Mouse (Mus musculus) testis, adult 2 months (tissue): ENCODE measurements at regions not wholly inside any gene's neighbourhood (a gene's known extent, or its start where the extent isn't known, plus 50 kb on each side); places are given as distances from the start of the nearest gene placed in this dataset.

ENCODE experiments used
- H3K27ac ChIP-seq: fragments of 200-500 bp; 2 replicates; pipeline ENCODE4 v1.5.1; 2012; ENCODE audit warnings: low read depth, low read length; ENCODE audit not compliant: control insufficient read depth, insufficient read depth
- H3K27me3 ChIP-seq: fragments of 200-500 bp; 2 replicates; pipeline ENCODE4 v1.6.1; 2012; ENCODE audit warnings: mild to moderate bottlenecking, low read length, moderate library complexity; ENCODE audit not compliant: control insufficient read depth, insufficient read depth
- H3K36me3 ChIP-seq: fragments of 200-500 bp; 2 replicates; pipeline ENCODE4 v1.6.1; 2012; ENCODE audit warnings: mild to moderate bottlenecking, low read length; ENCODE audit not compliant: control insufficient read depth, insufficient read depth
- H3K4me1 ChIP-seq: fragments of 200-500 bp; 2 replicates; pipeline ENCODE4 v1.6.1; 2012; ENCODE audit warnings: low read length; ENCODE audit not compliant: control insufficient read depth, insufficient read depth
- H3K4me3 ChIP-seq: fragments of 200-500 bp; 2 replicates; pipeline ENCODE4 v1.5.1; 2012; ENCODE audit warnings: low read depth, mild to moderate bottlenecking, low read length, moderate library complexity, mixed read lengths; ENCODE audit not compliant: control insufficient read depth
- CTCF ChIP-seq: fragments of 200-500 bp; IDR thresholded peaks from 2 replicates; pipeline ENCODE4 v1.5.1; 2012; ENCODE audit warnings: low read depth, mild to moderate bottlenecking, inconsistent platforms, low read length, moderate library complexity; ENCODE audit not compliant: control insufficient read depth, insufficient read depth, insufficient replicate concordance
- POLR2A ChIP-seq: fragments of 200-500 bp; IDR thresholded peaks from 2 replicates; pipeline ENCODE4 v1.6.1; 2012; ENCODE audit warnings: low read depth, mild to moderate bottlenecking, inconsistent platforms, low read length, moderate library complexity; ENCODE audit not compliant: control insufficient read depth

- Histone ChIP-seq H3K36me3 (no peaks in the 10 kb centered on the region), H3K4me1 (no peaks in the 10 kb centered on the region), H3K4me3 (no peak overlapping the region), H3K27ac (no peak overlapping the region), H3K27me3 (no peaks in the 10 kb centered on the region)
- TF ChIP-seq CTCF (no peak), POLR2A (no peak)
These were observed 215.3 kb downstream of the Nfkbiz start for GRCm38 (mm10) chr16:55623422-55623821.

- Histone ChIP-seq H3K36me3 (no peaks in the 10 kb centered on the region), H3K27me3 (no peaks in the 10 kb centered on the region), H3K4me3 (no peak overlapping the region), H3K27ac (no peak overlapping the region), H3K4me1 (no peaks in the 10 kb centered on the region)
- no peak for TF ChIP-seq CTCF
- TF ChIP-seq POLR2A = no peak
These were observed 219.0 kb downstream of the Nfkbiz start for GRCm38 (mm10) chr16:55619731-55620130.

DNA sequence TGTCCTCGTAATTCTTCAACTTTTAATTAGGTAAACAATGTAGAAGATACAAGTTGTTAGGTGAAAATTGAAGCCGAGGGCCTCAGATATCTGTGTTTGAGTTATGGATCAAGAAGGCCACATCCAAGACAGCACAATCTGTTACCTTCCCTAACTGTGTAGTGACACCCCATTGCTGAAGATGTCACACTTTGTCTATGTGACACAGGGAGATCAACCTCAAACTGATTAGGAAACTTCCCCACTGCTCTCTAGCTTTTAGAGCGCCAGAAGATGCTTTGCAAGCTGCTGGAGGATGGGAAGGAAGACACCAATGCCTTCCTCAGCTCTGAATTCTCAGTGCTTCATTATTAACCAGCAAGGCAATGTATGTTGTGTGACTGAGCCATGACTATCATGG lies 220.7 kb downstream of the Nfkbiz start:
- Histone ChIP-seq H3K27ac (no peak overlapping the region), H3K4me3 (no peak overlapping the region), H3K36me3 (no peaks in the 10 kb centered on the region), H3K27me3 (no peaks in the 10 kb centered on the region), H3K4me1 (no peaks in the 10 kb centered on the region)
- no peak for TF ChIP-seq CTCF
- TF ChIP-seq POLR2A = no peak

- no peaks in the 10 kb centered on the region for H3K27me3 ChIP-seq
- H3K4me1 ChIP-seq = no peaks in the 10 kb centered on the region
- no peak overlapping the region for H3K4me3 ChIP-seq
- TF ChIP-seq CTCF (no peak), POLR2A (no peak)
- no peaks in the 10 kb centered on the region for H3K36me3 ChIP-seq
- H3K27ac ChIP-seq = no peak overlapping the region
These were observed 221.2 kb downstream of the Nfkbiz start for GRCm38 (mm10) chr16:55617506-55617905.

DNA sequence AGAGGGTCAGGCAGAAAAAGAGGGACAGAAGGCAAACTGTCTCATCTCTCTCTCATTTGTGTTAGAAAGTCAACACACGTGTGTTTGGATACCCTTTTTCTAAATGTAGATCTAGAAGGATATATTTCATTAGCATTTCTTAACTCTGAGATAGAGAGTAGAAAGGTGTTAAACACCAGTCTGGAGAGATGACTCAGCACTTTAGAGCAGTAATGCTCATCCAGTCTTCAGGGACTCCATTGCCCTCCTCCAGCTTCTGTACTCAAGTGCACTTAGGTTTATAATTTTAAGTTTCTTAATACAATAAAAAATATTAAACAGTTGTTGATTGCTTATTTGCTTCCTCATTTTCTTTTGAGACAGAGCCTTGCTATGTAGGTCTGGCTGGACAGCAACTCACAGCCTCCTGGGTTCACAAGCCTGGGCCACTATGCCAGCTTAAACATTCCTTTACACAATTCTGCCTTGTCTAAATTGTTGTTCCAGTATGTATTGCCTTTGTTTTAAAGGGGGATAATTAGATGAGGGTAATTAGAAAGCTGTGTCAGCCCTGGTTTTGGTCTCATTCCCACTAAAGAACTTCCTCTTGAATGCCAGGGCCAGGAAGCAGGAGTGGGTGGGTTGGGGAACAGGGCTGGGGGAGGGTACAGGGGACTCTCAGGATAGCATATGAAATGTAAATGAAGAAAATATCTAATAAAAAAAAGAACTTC lies 222.1 kb downstream of the Nfkbiz start:
- H3K4me3 ChIP-seq = no peak overlapping the region
- no peak overlapping the region for H3K27ac ChIP-seq
- no peaks in the 10 kb centered on the region for H3K4me1 ChIP-seq
- H3K36me3 ChIP-seq = no peaks in the 10 kb centered on the region
- H3K27me3 ChIP-seq = no peaks in the 10 kb centered on the region
- no peak for TF ChIP-seq CTCF
- TF ChIP-seq POLR2A = no peak

GRCm38 (mm10) chr16:55612873-55613272 lies 225.8 kb downstream of the Nfkbiz start:
- no peaks in the 10 kb centered on the region for H3K4me1 ChIP-seq
- TF ChIP-seq CTCF = no peak
- no peak for TF ChIP-seq POLR2A
- H3K27me3 ChIP-seq = no peaks in the 10 kb centered on the region
- no peak overlapping the region for H3K27ac ChIP-seq
- no peak overlapping the region for H3K4me3 ChIP-seq
- H3K36me3 ChIP-seq = no peaks in the 10 kb centered on the region

GRCm38 (mm10) chr16:55612001-55612400 lies 226.7 kb downstream of the Nfkbiz start:
- Histone ChIP-seq H3K27me3 (no peaks in the 10 kb centered on the region), H3K36me3 (no peaks in the 10 kb centered on the region), H3K27ac (no peak overlapping the region), H3K4me3 (no peak overlapping the region), H3K4me1 (no peaks in the 10 kb centered on the region)
- no peak for TF ChIP-seq POLR2A
- TF ChIP-seq CTCF = no peak

DNA sequence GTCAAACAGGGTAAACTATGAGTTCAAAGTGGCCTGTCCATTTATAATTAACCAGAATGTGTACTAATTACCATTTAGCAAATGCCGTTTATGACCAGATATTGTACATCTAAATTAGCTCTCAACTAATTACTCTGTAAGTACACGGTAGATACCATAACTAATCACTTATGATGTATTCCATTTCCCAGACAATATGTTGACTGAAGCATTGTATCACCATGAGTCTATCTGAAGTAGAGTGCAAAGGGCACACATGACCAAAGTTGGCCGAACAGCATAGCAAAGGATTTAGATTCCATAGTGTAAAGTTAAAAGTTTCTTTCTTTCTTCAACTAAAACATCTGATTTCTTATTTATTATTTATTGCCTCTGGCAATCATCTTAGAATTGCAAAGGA lies 227.5 kb downstream of the Nfkbiz start:
- Histone ChIP-seq H3K4me1 (no peaks in the 10 kb centered on the region), H3K4me3 (no peak overlapping the region), H3K27me3 (no peaks in the 10 kb centered on the region), H3K36me3 (no peaks in the 10 kb centered on the region), H3K27ac (no peak overlapping the region)
- TF ChIP-seq POLR2A (no peak), CTCF (no peak)
